Mouse (Mus musculus) T-helper 2 cell (primary cell): ENCODE data around the gene Wars2.

ENCODE experiments used
- in situ Hi-C: fragments of 300-600 bp; cut with MboI, MseI; formaldehyde crosslinking; loops from one replicate; pipeline ENCODE4 v1.15.1; 2025; ENCODE audit warnings: high pct_unique_total_duplicates

Gene Wars2

DNA sequence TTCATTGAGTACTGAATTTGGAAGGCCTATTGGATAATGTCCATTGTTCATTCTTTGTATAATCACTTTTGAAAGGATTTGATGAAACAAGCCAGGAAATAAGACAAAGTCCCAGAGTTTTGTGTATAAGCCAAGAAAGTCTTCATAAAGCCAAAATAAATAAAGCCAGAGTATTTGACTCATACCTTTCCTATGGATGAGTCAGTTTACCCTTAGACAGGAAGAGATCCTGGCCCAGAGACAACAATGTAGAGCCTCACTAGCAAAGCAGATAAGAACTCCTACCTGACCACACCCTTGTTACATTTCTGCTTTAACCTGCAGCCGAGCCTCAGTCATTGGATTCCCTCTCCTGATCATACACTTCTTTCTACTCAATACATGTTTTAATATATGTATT lies 47.2 kb downstream of the Wars2 start:
- in situ Hi-C loops: no loop called here

DNA sequence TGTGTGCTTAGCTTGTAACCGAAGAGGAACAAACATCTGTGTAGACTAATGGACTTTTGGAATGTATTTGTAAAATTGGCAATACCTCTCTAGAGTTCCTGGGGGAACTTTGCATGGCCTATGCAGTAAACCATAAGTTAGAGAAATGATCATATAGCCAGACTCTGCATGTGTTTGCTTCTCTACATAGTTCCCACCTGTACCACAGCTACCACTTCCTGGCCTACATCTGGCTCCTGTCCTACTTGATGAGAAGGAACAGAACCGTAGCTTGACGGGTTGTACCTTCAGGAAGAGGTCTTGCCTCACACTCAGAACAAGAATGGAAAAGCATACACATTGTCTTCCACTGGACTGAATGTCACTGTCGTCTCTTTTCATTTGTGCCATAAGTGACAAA lies 52.7 kb downstream of the Wars2 start:
- in situ Hi-C loops: no loop called here

DNA sequence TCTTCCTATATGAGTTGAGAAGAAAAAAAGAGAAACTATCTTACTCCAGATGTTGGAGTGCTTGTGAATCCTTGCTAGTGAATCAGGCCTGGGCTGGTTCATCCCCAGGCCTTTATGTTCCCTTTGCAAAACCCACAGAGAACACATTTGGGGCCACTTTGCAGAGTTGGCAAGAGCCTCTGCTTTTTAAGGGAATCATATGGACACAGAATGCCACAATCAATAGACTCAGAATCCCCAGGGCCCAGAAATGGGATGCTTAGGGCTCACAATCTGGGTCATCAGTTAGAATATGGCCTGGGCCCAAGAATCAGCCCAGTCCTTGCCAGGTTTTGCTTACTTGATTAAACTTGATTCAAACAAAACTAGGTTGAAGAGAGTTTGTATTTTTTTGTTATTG lies 62.5 kb downstream of the Wars2 start:
- in situ Hi-C loops: no loop called here

DNA sequence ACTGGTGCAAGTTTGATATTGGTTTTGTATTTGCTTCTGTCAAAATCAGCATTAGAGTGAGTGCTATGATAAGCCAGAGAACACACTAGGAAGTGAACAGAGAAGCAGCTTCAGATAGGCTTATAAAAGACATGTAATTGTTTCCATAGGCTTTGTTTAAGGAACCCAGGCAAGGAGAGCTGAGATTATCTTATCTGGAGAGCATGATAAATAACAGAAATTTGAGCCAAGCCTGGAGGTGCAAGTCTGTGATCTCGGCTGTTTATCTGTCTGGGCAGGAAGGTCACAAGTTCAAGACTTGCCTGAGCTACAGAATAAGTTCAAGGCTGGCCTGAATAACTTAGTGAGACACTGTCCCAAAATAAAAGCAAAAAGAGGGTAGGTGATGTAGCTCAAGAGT lies 67.5 kb downstream of the Wars2 start:
- in situ Hi-C loops: no loop called here

DNA sequence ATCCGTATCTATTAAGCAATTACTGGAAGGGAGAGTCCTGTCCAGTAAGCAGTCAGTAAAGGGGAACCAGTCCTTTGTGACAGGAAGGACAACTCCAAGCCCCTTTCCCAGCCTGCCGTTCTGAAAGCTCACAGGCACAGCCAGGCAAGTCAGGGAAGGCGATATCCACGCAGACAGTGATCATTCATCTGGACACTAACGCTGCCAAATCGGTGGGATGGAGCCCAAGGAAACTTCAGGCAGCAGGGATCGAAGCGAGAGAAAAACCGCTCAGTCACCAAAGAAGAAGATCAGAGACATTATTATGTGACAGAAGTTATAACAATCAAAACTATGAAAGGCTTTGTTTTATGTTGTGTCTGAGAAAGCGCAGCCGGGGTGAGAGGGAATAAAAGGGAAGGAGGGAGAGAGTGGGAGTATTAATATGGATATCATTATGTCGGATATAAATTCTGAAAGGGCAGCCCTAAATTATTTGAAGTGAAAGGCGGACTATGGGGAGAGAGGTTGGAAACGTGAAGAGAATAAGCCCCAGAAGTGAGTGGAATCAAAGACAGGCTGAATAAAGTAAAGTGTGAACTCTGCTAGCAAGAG lies 70.3 kb downstream of the Wars2 start:
- in situ Hi-C loops: no loop called here

DNA sequence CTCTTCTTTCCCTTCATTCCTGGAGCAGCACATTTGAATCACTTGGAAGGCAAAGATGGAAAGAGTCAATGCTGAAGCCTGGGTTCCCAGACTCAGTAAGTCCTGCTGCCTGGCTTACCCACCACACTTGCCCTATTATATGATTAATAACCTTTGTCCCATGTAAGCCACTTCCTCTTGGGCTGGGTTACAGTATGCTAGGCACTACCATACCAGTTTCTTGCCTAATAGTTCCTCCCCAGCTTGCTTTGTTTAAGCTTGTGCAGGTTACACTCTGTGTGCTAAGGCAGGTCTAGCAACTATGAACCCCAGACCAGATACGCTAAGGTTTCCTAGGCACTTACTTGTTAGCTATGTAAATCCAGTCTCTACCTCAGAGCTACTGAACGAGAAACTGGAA lies 86.9 kb downstream of the Wars2 start:
- in situ Hi-C loops: loop anchor here (25.0 kb wide), 1 partner anchor 934 kb away; the partner anchor contains the start of genes Gdap2 and Wdr3

DNA sequence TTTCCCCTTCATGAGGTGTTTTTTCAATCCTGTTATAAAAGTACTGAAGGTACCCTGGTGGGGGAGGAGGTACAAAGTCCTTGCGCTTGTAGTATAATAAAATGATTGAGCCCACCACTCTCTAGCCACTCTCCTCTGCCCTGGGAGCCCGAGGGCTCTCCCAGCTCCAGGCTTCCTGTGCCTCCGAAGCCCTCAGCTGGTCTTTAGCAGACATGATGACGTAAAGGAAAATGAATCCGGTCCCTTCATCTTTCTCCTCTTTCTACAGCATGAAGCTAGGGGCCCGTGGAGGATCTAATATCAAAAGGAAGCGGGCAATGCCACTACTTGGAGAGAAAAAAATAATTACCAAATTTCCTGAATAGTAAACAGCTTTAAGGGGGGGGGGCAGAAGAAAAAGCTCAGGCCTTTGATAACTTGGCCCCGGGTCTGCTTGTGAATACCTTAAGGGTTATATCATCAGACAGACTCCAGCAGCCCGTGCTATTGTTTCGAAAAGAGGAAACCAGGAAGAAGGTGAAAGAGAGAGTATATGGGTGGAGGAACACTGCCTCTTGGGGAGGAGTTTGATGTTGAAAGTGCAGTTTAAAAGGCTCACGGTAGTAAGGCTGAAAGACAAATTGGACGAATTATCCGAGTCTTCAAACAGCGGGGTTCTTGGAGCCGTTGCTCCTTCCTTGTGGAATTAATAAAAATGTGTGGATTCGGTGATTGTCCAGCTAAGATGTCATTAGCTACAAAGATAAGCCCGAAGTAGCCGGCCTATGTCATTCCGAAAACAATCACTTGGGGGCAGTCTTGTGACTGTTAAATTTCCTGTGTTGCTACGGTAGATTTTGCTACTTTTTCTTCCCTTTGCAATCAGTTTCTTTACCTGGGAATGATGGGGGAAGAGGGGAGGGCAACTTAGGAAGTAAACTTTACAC lies 92.8 kb downstream of the Wars2 start:
- in situ Hi-C loops: loop anchor here (25.0 kb wide), 1 partner anchor 929 kb away; the partner anchor contains the start of genes Gdap2 and Wdr3

DNA sequence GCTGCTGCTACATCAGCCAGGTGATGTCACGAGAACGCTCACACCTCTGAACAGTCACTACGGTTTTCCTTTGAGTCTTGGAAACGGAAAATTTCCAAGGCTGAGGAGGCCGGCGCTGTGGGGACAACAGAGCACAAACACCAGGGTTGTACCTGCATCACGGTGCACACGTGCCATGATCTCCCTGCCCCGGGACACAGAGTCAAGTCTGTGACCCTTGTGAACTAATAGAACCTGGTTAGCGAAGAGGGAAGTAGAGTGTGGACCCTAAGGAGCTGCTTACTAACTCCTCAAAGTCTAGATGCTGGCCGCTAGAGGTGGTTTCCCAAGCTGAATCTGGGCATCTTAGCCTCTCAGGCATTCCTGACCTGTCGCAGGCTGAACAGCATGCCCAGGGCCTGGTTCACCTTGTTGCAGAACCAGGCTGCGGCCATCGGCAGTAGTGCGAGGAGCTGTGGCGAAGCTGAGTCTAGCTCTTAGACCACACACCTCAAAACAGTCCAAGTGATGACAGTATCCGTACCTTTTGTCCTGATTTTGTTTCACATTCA lies 93.5 kb downstream of the Wars2 start:
- in situ Hi-C loops: loop anchor here (25.0 kb wide), 1 partner anchor 928 kb away; the partner anchor contains the start of genes Gdap2 and Wdr3

DNA sequence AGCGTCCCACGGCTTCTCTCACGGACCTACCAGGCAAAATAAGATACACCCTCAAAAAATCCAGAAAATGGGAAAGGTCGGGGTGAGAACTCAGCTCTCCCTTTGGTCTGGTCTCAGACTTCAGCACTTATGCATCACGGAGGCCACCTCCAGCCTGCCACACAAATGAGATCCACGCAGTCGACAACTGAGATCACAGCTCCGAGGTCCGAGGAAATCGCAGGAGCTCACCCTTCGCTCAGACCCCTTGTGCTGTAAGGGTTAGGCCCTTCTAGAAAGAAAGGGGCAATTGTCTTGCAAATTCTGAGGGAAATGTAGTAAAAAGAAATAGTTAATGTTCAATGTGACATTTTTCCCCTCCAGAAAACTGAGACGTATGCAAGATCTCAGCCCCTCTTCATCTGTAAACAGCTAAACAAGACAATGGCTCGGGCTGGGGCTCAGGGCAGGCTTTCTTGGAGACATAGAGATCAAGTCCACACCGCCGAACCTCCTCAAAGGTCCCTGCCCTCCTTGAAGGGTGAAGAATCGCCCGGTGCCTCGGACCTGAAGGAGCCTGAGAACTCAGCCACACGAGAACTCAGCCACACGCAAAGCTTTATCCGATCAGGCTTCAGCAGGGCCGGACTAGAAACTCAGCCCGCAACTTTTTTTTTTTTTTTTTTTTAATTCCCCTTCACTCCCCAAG lies 94.4 kb downstream of the Wars2 start:
- in situ Hi-C loops: loop anchor here (25.0 kb wide), 1 partner anchor 927 kb away; the partner anchor contains the start of genes Gdap2 and Wdr3

DNA sequence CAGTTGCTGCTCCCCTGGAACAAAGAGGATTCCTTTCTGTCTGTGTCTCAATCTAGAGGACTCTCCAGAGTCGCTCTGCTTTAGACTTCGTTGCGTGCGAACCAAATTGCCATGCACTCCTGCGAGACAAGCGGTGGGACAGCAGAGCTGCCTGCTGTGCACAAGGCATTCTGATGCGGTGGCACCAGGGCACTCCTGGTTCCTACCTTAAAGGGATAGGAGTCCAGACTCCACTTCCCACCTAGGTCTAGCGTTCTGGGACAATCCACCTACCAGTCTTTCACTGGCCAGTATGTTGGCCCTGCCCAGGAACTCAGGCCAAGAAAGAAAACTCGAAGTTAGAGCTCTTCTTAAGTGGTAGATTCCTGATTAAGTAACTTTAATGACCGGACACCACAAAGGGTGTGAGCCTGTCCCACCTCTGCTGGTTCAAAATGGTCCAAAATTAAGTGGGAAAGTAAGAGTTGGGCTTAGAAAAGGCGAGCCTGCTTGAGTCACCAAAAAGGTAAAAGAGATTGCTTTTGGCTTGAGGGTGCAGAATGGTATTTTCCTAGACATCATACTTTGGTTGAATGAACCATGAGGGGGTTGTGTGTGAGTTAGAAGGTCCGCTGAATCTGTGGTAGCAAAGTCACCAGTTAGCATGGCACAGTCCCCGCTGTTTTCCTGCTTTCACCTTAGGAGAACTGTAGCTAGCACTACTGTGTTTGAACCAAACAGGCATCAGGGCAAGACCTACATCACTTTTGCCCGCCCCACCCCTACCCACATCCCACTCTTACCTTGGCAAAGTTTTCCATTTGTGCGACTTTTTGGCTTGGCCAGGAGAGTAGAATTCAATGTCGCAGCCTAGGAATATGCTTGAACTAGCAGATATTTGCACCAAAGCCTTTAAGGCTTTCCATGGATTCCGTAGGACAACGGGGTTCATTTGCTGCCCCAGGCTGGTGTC lies 95.2 kb downstream of the Wars2 start:
- in situ Hi-C loops: loop anchor here (25.0 kb wide), 1 partner anchor 926 kb away; the partner anchor contains the start of genes Gdap2 and Wdr3

DNA sequence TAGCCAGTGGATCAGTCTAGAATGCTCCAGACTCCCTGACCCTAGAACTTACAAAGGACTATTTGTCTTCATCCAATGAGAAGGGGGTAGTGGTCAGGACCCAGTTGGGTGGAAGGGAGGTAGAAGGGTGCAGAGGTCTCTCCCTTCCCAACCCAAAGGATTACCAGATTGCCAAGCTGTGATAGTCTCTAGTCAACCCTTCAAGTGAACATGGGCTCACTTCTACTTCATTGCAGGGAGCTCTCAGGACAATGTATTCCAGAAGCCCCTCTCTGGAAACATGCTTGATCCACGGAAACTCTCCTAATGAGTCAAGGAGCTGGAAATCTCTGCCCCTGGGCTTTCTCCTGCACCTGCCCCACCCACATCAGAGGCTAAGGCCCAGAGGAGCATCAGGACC lies 97.8 kb downstream of the Wars2 start:
- in situ Hi-C loops: loop anchor here (25.0 kb wide), 1 partner anchor 924 kb away; the partner anchor contains the start of genes Gdap2 and Wdr3

DNA sequence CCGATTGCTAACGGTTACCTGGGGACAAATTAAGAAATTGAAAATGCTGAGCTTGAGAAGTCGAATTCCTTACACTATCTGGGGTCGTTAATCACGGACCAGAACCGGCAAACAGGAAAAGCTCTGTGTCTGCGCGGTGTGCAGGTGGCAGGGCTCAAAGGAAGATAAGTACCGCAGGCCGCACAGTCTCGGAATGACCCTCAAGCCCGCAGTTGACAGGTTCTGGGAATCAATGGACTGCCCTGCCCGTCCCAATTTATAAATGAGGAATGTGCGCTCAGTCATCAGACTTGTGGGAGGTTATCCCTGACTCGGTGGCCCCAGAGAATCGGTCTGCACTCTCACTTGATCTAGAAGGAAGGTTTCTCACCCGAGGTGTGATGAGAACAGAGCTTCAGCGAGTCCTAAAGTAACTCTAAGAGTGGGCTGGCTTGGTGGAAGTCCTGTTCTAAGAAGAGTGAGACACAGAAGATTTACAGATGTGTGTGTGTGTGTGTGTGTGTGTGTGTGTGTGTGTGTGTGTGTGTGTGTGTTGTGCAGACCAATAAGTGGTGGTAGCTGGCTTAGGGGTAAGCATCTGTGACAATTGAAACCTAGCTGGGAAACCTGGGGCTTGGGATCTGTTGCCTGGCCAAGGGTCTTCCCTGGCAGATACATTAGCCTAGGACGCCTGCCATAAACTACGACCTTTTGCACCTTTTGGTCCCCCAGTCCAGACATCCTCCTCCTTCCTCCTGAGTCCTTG lies 98.6 kb downstream of the Wars2 start:
- in situ Hi-C loops: loop anchor here (25.0 kb wide), 1 partner anchor 923 kb away; the partner anchor contains the start of genes Gdap2 and Wdr3

DNA sequence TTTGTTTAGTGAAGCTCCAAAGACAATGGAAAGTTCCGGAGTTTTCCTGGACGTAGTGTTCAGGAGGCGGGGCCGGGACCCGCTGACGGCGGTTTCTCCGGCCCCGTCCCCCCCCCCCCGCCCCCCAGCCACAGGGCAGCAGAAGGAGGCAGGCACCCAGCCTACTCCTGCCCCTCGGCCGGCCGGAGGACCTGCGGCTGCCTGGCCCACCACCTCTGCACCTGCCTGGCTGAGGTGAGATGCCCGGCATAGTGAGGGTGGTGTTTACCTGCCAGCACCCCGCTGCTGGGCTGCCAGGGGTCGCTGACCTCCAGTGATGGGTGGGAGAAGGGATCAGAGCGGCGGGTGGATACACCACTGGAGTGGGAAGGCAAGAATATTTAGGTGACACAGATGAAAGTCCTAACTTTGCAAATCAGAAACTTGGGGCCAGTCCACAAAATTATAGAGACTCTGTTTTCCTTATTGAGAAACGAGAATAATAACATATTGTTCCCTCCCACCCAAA lies 99.4 kb downstream of the Wars2 start, which contains the start of gene Tbx15:
Gene Tbx15, plus strand, starts transcription at position 169 of the 508 bp plus-strand sequence.
- in situ Hi-C loops: loop anchor here (25.0 kb wide), 1 partner anchor 922 kb away; the partner anchor contains the start of genes Gdap2 and Wdr3

DNA sequence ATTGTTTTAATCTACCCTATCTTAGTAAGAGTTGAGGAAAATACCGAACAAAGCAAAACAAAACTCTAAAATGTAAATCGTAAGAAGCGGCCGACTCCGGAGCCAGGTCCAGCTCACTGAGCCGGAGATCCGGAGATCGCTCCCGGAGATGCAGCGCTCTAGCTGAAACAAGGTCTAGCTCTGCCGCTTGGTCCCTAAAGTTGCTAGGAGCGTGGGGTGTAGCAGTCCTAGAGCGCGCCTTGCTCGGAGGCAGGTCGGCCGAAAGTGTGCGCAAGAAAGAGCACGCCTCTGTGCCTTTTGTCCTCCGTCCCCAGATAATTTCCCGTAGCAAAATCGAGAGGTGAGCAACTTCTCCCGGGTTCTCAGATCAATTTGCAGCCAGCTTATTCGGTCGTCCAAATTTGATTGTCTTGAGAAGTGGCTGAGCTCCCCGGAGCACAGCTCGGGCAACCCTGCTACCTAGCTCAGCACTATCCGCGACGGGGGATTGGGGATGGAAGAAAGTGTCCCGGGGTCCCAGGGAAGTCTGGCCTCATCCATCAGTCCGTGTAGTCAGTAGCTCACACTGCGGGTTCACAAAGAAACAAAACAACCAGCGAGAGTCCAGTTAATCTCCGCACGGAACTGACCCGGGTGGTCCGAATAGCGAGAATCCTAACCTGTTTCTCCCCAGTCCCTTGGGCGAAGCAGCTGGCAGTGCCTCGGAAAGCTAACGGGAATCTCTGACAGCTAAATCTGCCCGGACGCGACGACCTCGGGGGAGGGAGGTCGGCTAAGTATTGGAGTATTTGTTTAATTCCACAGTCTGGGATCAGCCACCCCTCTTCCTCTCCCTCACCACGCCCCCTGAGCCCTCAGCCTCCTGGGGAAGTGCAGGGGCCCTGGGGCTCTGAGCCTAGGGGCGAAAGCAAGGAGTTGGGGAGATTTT lies 100.2 kb downstream of the Wars2 start:
- in situ Hi-C loops: loop anchor here (25.0 kb wide), 1 partner anchor 921 kb away; the partner anchor contains the start of genes Gdap2 and Wdr3

DNA sequence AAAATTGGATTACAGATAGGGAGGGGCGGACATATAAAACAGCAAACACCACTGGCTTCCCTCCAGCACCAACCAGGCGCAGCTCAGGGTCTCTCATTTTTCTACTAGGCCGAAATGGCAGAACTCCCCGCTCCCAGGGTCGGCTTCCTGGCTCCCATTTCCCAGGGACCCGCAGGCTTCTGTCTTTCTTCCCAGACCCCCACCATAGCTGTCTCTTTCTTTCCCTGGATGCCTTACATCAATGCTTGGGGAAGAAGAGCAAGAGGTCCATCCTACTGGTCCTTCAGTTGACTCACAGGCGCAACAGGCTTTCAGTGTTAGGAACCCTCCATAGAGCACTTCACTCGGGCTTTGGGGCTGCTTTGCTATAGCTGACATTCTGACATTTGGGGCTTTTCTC lies 101.6 kb downstream of the Wars2 start:
- in situ Hi-C loops: loop anchor here (25.0 kb wide), 1 partner anchor 920 kb away; the partner anchor contains the start of genes Gdap2 and Wdr3

DNA sequence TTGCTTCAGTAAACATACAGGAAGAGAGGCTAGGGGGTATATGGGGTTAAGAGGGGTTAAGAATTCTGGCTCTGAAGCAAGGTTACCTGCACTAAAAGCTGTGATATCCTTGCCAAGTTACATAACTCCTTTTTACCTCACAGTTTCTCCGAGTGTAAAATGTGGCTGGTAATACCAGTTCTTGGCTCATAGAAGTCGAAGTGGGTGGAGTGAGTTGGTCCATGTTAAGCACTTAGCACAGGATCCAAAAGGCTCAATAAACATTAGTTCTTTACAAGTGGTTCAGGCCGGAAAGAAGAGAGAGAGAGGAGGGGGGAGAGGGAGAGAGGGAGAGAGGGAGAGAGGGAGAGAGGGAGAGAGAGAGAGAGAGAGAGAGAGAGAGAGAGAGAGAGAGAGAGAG lies 104.5 kb downstream of the Wars2 start:
- in situ Hi-C loops: loop anchor here (25.0 kb wide), 1 partner anchor 917 kb away; the partner anchor contains the start of genes Gdap2 and Wdr3

DNA sequence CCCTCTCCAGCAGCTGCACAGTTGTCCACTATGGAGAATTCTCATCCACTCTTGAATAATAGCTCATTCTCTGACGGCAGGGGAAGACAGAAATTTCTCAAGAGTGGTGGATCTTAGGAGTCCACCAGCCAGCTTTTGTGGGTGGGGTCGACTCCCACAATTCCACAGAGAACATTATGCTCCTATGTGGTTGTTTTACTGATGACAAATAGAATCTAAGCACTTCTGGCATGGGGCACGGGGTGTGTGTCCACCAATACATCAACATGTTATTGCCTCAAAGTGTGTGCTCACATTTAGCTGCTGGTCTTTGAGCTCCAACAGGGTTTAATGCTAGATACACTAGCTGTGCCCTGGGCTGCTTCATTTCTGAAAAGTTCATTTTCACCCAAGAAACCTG lies 105.8 kb downstream of the Wars2 start:
- in situ Hi-C loops: loop anchor here (25.0 kb wide), 1 partner anchor 916 kb away; the partner anchor contains the start of genes Gdap2 and Wdr3

DNA sequence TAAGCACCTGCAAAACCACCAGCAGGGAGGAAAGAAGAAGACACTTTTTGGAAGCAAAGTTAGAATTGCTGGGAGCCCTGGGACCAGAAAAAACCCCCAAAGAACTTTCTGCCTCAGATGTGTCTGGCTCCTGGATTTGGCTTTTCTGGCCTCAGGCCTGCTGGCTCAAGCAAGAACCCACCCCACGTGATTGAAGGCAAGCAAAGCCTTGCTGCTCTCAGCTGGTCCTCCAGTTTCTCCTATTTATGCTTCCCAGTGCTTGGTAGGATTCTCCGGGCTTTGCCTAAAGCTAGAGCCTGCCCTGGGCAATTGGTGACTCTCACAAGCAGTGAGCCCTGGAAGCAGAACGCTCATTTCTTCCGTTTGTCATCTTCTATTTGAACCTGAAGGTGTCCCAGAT lies 106.7 kb downstream of the Wars2 start:
- in situ Hi-C loops: loop anchor here (25.0 kb wide), 1 partner anchor 915 kb away; the partner anchor contains the start of genes Gdap2 and Wdr3
